In the genomic region with DNA sequence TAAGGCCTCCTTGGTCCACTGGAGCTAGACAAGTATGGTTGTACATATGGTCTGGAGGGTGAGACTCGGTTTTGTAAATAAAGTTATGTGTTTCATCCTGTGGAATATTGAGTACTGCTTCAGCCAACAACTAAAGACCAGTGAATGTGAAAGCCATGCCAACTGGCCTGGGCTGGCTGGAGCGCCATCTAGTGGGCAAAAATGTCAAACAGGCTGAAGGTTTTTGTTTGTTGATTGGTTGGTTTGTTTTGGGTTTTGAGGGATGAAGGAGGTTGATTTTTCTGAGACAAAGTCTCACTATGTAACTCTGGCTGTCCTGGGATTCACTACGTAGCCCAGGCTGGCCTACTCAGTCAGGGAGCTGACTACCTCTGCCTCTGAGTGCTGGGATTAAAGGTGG, we compare ENCODE assay signal across 7 mouse cellular contexts. TPM values are rescaled to one million over a fixed set of nuclear protein-coding genes. Genes with fewer than 3 reads are reported as not detected.
DNase-seq lines count a peak whose midpoint lies in the region; ATAC-seq and TF ChIP-seq lines count a peak whose summit lies in the region.

No protein-coding gene starts in this region.

- peak; percentile 92 for TF ChIP-seq CTCF in liver, adult 2 months (IDR thresholded peaks at IDR 0.05; ENCODE audit: low read depth, low read length)

- H3K9me3 ChIP-seq in neural tube, embryonic 15.5 days (replicated peaks), result no peaks in the 10 kb centered on the region

- no peak for TF ChIP-seq POLR2A in liver, adult 2 months (IDR thresholded peaks at IDR 0.05; ENCODE audit: extremely low read depth, insufficient read depth, low read length)

- H3K9ac ChIP-seq in neural tube, embryonic 15.5 days (replicated peaks), result no peak overlapping the region
- no peak overlapping the region for H3K9ac ChIP-seq in liver, adult 2 months (ENCODE audit: low read depth, low read length)

- peak; percentile 82 for DNase-seq in neural tube, embryonic 10.5 days (ENCODE audit: extremely low spot score, low spot score)
- peak; percentile 80 for DNase-seq in R1 (ENCODE audit: low read depth, low spot score)
- peak; percentile 89 to 94 for DNase-seq in cerebellum, postnatal 10 days
- peak; percentile 77 to 81 for DNase-seq in heart, postnatal 36 days
- DNase-seq in liver, adult 2 months (ENCODE audit: extremely low read depth, low read depth, low spot score), result peak; percentile 59
- peak; percentile 79 to 81 for DNase-seq in right cerebral cortex, adult 2 months (ENCODE audit: low spot score in 2 of 2)

- peaks cover 24% of the 10 kb centered on the region for H3K27me3 ChIP-seq in neural tube, embryonic 15.5 days (replicated peaks)
- H3K27me3 ChIP-seq in liver, adult 2 months (ENCODE audit: control insufficient read depth, insufficient read depth, low read length), result no peaks in the 10 kb centered on the region

- intact Hi-C loops in heart, postnatal 36 days (cut with DNase I), result no loop called here

- no peak for ATAC-seq in neural tube, embryonic 15.5 days (ENCODE audit: low FRiP score)

- no peaks in the 10 kb centered on the region for H3K79me2 ChIP-seq in liver, adult 2 months (ENCODE audit: control insufficient read depth, insufficient read depth, low read length)

- H3K27ac ChIP-seq in neural tube, embryonic 15.5 days (replicated peaks), result no peak overlapping the region
- no peak overlapping the region for H3K27ac ChIP-seq in liver, adult 2 months (replicated peaks; ENCODE audit: insufficient read depth, low read depth, low read length)

- peaks cover 42% of the 10 kb centered on the region for H3K4me1 ChIP-seq in neural tube, embryonic 15.5 days
- peaks cover 7% of the 10 kb centered on the region; the same call in 1 of the 2 replicates for H3K4me1 ChIP-seq in liver, adult 2 months (ENCODE audit: control insufficient read depth, insufficient read depth, low read length)

- peaks cover 17% of the 10 kb centered on the region for H3K36me3 ChIP-seq in neural tube, embryonic 15.5 days
- H3K36me3 ChIP-seq in liver, adult 2 months (ENCODE audit: control insufficient read depth, insufficient read depth, low read length), result no peaks in the 10 kb centered on the region

- H3K4me2 ChIP-seq in neural tube, embryonic 15.5 days, result no peak overlapping the region

- H3K4me3 ChIP-seq in neural tube, embryonic 15.5 days (replicated peaks), result no peak overlapping the region
- H3K4me3 ChIP-seq in liver, adult 2 months (ENCODE audit: insufficient read depth, low read depth, low read length), result no peak overlapping the region

- 12% methylated on average over 3 of the region's 3 CpGs for WGBS in neural tube, embryonic 15.5 days
- 7% methylated on average over 3 of the region's 3 CpGs for WGBS in liver, adult 2 months

RNA-seq across cellular contexts. Expression of a gene that starts 1.5 kb away (rescaled TPM):
- polyA plus RNA-seq in neural tube, embryonic 15.5 days (2015; fragmentation: Nextera tagmentation; extraction: Ambion mirVana), result 1.6 and 2.6 TPM in 2 replicates
- total RNA-seq in heart, postnatal 36 days (2021), result not detected
- total RNA-seq in liver, adult 2 months (2014; rRNA removed), result 0.27 and 0.28 TPM in 2 replicates
- polyA plus RNA-seq in liver, adult 2 months (2012; rRNA removed), result 0.10 and 0.20 TPM in 2 replicates

RNA-seq across cellular contexts. Expression of a gene that starts 3.6 kb away (rescaled TPM):
- 67.5 and 77.9 TPM in 2 replicates for polyA plus RNA-seq in neural tube, embryonic 15.5 days (2015; fragmentation: Nextera tagmentation; extraction: Ambion mirVana)
- total RNA-seq in heart, postnatal 36 days (2021), result 10 to 100 TPM; 17.5 to 18.5 TPM
- 18.5 and 21.7 TPM in 2 replicates for total RNA-seq in liver, adult 2 months (2014; rRNA removed)
- 24.8 and 26.8 TPM in 2 replicates for polyA plus RNA-seq in liver, adult 2 months (2012; rRNA removed)

RNA-seq across cellular contexts. Expression of a gene that starts 3.6 kb away (rescaled TPM):
- 46.9 and 53.9 TPM in 2 replicates for polyA plus RNA-seq in neural tube, embryonic 15.5 days (2015; fragmentation: Nextera tagmentation; extraction: Ambion mirVana)
- 1 to 10 TPM; 4.7 to 5.3 TPM for total RNA-seq in heart, postnatal 36 days (2021)
- 11.0 and 11.9 TPM in 2 replicates for total RNA-seq in liver, adult 2 months (2014; rRNA removed)
- 31.0 and 33.7 TPM in 2 replicates for polyA plus RNA-seq in liver, adult 2 months (2012; rRNA removed)

RNA-seq across cellular contexts. Expression of a gene that starts 5.8 kb away (rescaled TPM):
- polyA plus RNA-seq in neural tube, embryonic 15.5 days (2015; fragmentation: Nextera tagmentation; extraction: Ambion mirVana), result 41.2 and 46.1 TPM in 2 replicates
- 10 to 100 TPM; 16.5 to 17.3 TPM for total RNA-seq in heart, postnatal 36 days (2021)
- total RNA-seq in liver, adult 2 months (2014; rRNA removed), result 6.0 and 6.6 TPM in 2 replicates
- 5.0 and 7.0 TPM in 2 replicates for polyA plus RNA-seq in liver, adult 2 months (2012; rRNA removed)

RNA-seq across cellular contexts. Expression of a gene that starts 11.9 kb away (rescaled TPM):
- polyA plus RNA-seq in neural tube, embryonic 15.5 days (2015; fragmentation: Nextera tagmentation; extraction: Ambion mirVana), result 45.7 and 46.1 TPM in 2 replicates
- 10 to 100 TPM; 22.7 to 26.8 TPM for total RNA-seq in heart, postnatal 36 days (2021)
- 10.9 and 14.0 TPM in 2 replicates for total RNA-seq in liver, adult 2 months (2014; rRNA removed)
- polyA plus RNA-seq in liver, adult 2 months (2012; rRNA removed), result 40.2 and 47.3 TPM in 2 replicates
